Mouse (Mus musculus): ENCODE results near the gene Tnrc6b.
"Not testable (repeated sequence)": the region's sequence is repeated elsewhere in the genome, so short reads cannot be mapped to it uniquely, and the experiment has no call there.

The Tnrc6b gene

GRCm38 (mm10) chr15:80910790-80911531 is 199.8 kb downstream of the Tnrc6b start:
- no peak for DNase-seq (ENCODE audit: low read depth, low spot score)

GRCm38 (mm10) chr15:80912175-80912574 is 201.1 kb downstream of the Tnrc6b start:
- DNase-seq (ENCODE audit: low read depth, low spot score) = no peak

- DNase-seq (ENCODE audit: low read depth, low spot score) = no peak
Observed at GRCm38 (mm10) chr15:80913803-80914202, 202.7 kb downstream of the Tnrc6b start.

GRCm38 (mm10) chr15:80915850-80916249 is 204.7 kb downstream of the Tnrc6b start:
- no peak for DNase-seq (ENCODE audit: low read depth, low spot score)

- DNase-seq (ENCODE audit: low read depth, low spot score) = no peak
Observed at GRCm38 (mm10) chr15:80916621-80917020, 205.5 kb downstream of the Tnrc6b start.

- no peak for DNase-seq (ENCODE audit: low read depth, low spot score)
Observed at GRCm38 (mm10) chr15:80920346-80920745, 209.2 kb downstream of the Tnrc6b start.

GRCm38 (mm10) chr15:80921781-80922180 is 210.7 kb downstream of the Tnrc6b start:
- DNase-seq (ENCODE audit: low read depth, low spot score) = no peak

- DNase-seq (ENCODE audit: low read depth, low spot score) = no peak
Observed at GRCm38 (mm10) chr15:80924211-80924610, 213.1 kb downstream of the Tnrc6b start.

- DNase-seq (ENCODE audit: low read depth, low spot score) = no peak
Observed at GRCm38 (mm10) chr15:80928811-80929355, 217.8 kb downstream of the Tnrc6b start.

- no peak for DNase-seq (ENCODE audit: low read depth, low spot score)
Observed at GRCm38 (mm10) chr15:80930048-80930571, 219.0 kb downstream of the Tnrc6b start.

- not testable (repeated sequence) for DNase-seq (ENCODE audit: low read depth, low spot score)
Observed at GRCm38 (mm10) chr15:80930676-80931320, 219.7 kb downstream of the Tnrc6b start.

GRCm38 (mm10) chr15:80931345-80931960 is 220.3 kb downstream of the Tnrc6b start:
- DNase-seq (ENCODE audit: low read depth, low spot score) = no peak

- DNase-seq (ENCODE audit: low read depth, low spot score) = no peak
Observed at GRCm38 (mm10) chr15:80934841-80935240, 223.7 kb downstream of the Tnrc6b start.

- no peak for DNase-seq (ENCODE audit: low read depth, low spot score)
Observed at GRCm38 (mm10) chr15:80936686-80937085, 225.6 kb downstream of the Tnrc6b start.

- no peak for DNase-seq (ENCODE audit: low read depth, low spot score)
Observed at GRCm38 (mm10) chr15:80938615-80939014, 227.5 kb downstream of the Tnrc6b start.

GRCm38 (mm10) chr15:80939401-80939800 is 228.3 kb downstream of the Tnrc6b start:
- no peak for DNase-seq (ENCODE audit: low read depth, low spot score)

- DNase-seq (ENCODE audit: low read depth, low spot score) = no peak
Observed at GRCm38 (mm10) chr15:80941468-80942040, 230.4 kb downstream of the Tnrc6b start.

- DNase-seq (ENCODE audit: low read depth, low spot score) = peak; percentile 45
Observed at GRCm38 (mm10) chr15:80945851-80946250, 234.7 kb downstream of the Tnrc6b start.

- peak; percentile 88 for DNase-seq (ENCODE audit: low read depth, low spot score)
Observed at GRCm38 (mm10) chr15:80948145-80949135, 237.3 kb downstream of the Tnrc6b start, which contains the start of gene Adsl. Gene Adsl (plus strand): TSS chr15:80948490.

GRCm38 (mm10) chr15:80949431-80949830 is 238.3 kb downstream of the Tnrc6b start:
- DNase-seq (ENCODE audit: low read depth, low spot score) = no peak
